Mouse (Mus musculus) layer of hippocampus, adult 8-10 months (tissue): ENCODE data around the gene Krtap24-1. TPM values are rescaled to one million over a fixed set of nuclear protein-coding genes. Genes with fewer than 3 reads are reported as not detected.

ENCODE experiments used
- DNase-seq, 2 experiments: peaks; one replicate each; pipeline ENCODE4 v3.0.0; 2022; ENCODE audit warnings: low spot score in 2 of 2
- total RNA-seq, 4 experiments: library from RNA; stranded (reverse); gene quantifications; 2 replicates each; pipeline ENCODE4 v1.2.4; 2022

The Krtap24-1 gene
- total RNA-seq, 4 experiments from 2014 or later, result not detected

DNA sequence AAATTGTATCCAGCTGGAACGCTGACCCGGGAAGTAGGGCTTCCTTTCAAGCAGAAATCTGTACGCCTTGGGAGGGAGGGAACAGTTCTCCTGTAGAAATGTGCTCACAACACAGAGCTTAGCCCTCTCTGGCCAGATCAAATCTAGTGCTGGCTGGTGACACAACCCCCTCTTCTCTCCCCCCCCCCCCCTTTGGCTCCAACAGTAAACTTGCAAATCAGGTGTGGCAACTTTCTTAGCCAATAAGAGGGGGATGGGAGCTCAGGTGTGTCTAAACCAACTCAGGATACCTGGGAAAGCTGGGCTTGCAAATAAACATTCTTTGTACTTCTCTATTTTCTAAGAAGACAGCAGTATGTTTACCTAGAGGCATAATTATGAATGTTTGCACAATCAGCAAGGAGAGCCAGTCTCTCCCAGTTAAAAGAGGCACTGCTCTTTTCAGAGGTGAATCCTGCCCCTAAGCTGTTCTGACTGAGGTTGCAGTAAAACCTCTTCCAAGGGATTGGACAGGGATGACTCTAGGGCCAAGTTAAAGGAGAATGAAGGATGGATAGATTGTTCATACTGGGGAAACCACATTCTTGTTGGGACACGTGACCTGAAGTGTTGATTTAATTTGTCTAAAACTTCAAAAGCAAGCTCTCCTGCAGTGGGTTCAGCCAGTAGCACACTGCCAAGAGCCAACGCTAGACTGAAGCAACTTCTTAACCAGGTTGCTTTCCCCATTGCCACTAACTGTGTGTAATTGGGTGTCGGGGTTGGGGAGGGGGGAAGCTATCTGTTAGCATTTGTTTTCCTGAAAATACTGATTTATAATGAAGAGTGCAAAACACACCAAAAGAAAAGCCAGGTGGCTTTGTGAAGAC, 48.8 kb downstream of the Krtap24-1 start, which contains the start of gene Cldn8:
TSS of gene Cldn8 (minus strand) at position 139 of the 869 bp plus-strand sequence.
- DNase-seq, result no peak

DNA sequence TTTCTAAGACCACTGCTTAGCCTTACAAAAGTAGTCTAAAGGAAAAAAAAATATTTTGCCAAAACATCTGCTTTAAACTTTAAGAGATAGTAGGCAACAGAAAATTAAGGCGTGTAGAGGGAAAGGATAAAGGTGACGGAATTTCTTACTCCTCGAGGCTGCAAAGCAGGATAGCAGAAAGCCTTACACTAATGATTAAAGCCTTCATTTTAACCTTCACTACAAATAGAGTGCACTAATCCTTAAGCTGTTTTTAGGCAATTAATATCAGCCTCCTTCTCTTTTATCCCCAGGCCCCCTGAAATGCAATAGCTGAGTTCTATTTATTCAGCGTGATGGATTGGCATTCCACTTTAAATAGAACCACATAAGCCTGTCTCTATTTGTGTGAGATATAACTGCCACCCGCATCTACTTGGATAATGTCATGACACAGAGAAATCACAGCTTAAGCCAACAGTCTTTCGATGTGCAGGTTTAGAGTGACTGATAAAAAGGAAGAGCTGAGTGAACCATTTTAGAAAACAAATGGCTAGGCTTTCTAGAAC, 50.4 kb downstream of the Krtap24-1 start:
- no peak for DNase-seq

Other genes starting within 250 kb of the Krtap24-1 start
- not detected for gene Cldn17, start 105.3 kb downstream of the Krtap24-1 start, total RNA-seq
- not detected for gene Cldn8, start 49.1 kb downstream of the Krtap24-1 start, total RNA-seq
- not detected for gene 2310079G19Rik, start 15.4 kb upstream of the Krtap24-1 start, total RNA-seq
- not detected for gene Krtap26-1, start 35.5 kb upstream of the Krtap24-1 start, total RNA-seq
- not detected for gene Krtap27-1, start 59.4 kb upstream of the Krtap24-1 start, total RNA-seq
- gene 2310061N02Rik, start 95.7 kb upstream of the Krtap24-1 start, total RNA-seq, result not detected
- gene Krtap13-1, start 116.6 kb upstream of the Krtap24-1 start, total RNA-seq, result not detected
- not detected for gene Krtap13, start 139.4 kb upstream of the Krtap24-1 start, total RNA-seq
- gene 2310034C09Rik, start 146.6 kb upstream of the Krtap24-1 start, total RNA-seq, result not detected
- not detected for gene 2310057N15Rik, start 161.9 kb upstream of the Krtap24-1 start, total RNA-seq
- not detected for gene Gm5965, start 165.6 kb upstream of the Krtap24-1 start, total RNA-seq
- gene Gm20741, start 199.9 kb upstream of the Krtap24-1 start, total RNA-seq, result not detected
- gene Krtap15, start 207.9 kb upstream of the Krtap24-1 start, total RNA-seq, result not detected
- gene Krtap14, start 213.9 kb upstream of the Krtap24-1 start, total RNA-seq, result not detected